ENCODE assay signal across 34 mouse cellular contexts in genomic region chr9:119278031-119278430, GRCm38 (mm10).
"Had no signal": no experiment of that assay in that cellular context is flagged by ENCODE, and none has a peak within 500 bp of the region (broad histone marks: within the 10 kb centered on the region; RNA-seq: fewer than 3 reads in every experiment).

No protein-coding gene starts in this region.

- H3K9ac ChIP-seq: heart, embryonic 12.5 days; heart, embryonic 13.5 days; heart, embryonic 15.5 days; hindbrain, embryonic 12.5 days; hindbrain, embryonic 13.5 days; hindbrain, embryonic 14.5 days; hindbrain, embryonic 15.5 days; intestine, embryonic 15.5 days; kidney, embryonic 15.5 days had no signal

- H3K4me2 ChIP-seq: heart, embryonic 12.5 days; heart, embryonic 13.5 days; heart, embryonic 15.5 days; hindbrain, embryonic 12.5 days; hindbrain, embryonic 13.5 days; hindbrain, embryonic 14.5 days; hindbrain, embryonic 15.5 days; intestine, embryonic 15.5 days; kidney, embryonic 15.5 days had no signal

- H3K4me1 ChIP-seq: heart, embryonic 15.5 days; hindbrain, embryonic 10.5 days; hindbrain, embryonic 12.5 days; intestine, embryonic 15.5 days; kidney, embryonic 15.5 days had no signal

- ATAC-seq: hindbrain, embryonic 16.5 days; hindbrain, postnatal 0 days; inflammation-experienced regulatory T-cells, adult 6 months; intestine, embryonic 15.5 days; intestine, embryonic 16.5 days; intestine, postnatal 0 days had no signal

- DNase-seq: heart, postnatal 10 days; heart, postnatal 14 days; heart, postnatal 36 days; heart, postnatal 4 days; kidney, adult 11 months; kidney, adult 18-20 months; kidney, adult 2 months; kidney, adult 8-10 months; kidney, adult 9 months; kidney, postnatal 10 days; kidney, postnatal 14 days; kidney, postnatal 25 days; kidney, postnatal 36 days; kidney, postnatal 4 days; layer of hippocampus, adult 9-11 months; layer of hippocampus, postnatal 36 days had no signal

- H3K4me3 ChIP-seq: heart, embryonic 12.5 days; heart, embryonic 13.5 days; heart, embryonic 15.5 days; hindbrain, embryonic 10.5 days; hindbrain, embryonic 12.5 days; hindbrain, embryonic 13.5 days; hindbrain, embryonic 15.5 days; intestine, embryonic 15.5 days; kidney, embryonic 15.5 days; layer of hippocampus, adult 2 months; left cerebral cortex, adult 2 months had no signal

- H3K36me3 ChIP-seq: intestine, embryonic 15.5 days had no signal

- H3K27me3 ChIP-seq: heart, embryonic 12.5 days; heart, embryonic 13.5 days; heart, embryonic 15.5 days; hindbrain, embryonic 12.5 days; hindbrain, embryonic 13.5 days; hindbrain, embryonic 15.5 days; intestine, embryonic 15.5 days; kidney, embryonic 15.5 days had no signal

- H3K27ac ChIP-seq: heart, embryonic 13.5 days; heart, embryonic 15.5 days; hindbrain, embryonic 10.5 days; hindbrain, embryonic 12.5 days; hindbrain, embryonic 13.5 days; hindbrain, embryonic 14.5 days; hindbrain, embryonic 15.5 days; hindbrain, postnatal 0 days; intestine, embryonic 15.5 days; kidney, embryonic 15.5 days; kidney, postnatal 0 days; layer of hippocampus, adult 2 months; left cerebral cortex, adult 2 months had no signal

- H3K9me3 ChIP-seq: heart, embryonic 12.5 days; heart, embryonic 13.5 days; heart, embryonic 15.5 days; hindbrain, embryonic 10.5 days; hindbrain, embryonic 12.5 days; hindbrain, embryonic 13.5 days; hindbrain, embryonic 15.5 days; intestine, embryonic 15.5 days; kidney, embryonic 15.5 days had no signal
